Mouse (Mus musculus): ENCODE data around the gene Dyrk1a. TPM values are rescaled to one million over a fixed set of nuclear protein-coding genes. Genes with fewer than 3 reads are reported as not detected.
"Not testable (repeated sequence)": the region's sequence is repeated elsewhere in the genome, so short reads cannot be mapped to it uniquely, and the experiment has no call there.

The Dyrk1a gene
- polyA plus RNA-seq, 1 experiment from 2014 or later: 10.0 TPM

DNA sequence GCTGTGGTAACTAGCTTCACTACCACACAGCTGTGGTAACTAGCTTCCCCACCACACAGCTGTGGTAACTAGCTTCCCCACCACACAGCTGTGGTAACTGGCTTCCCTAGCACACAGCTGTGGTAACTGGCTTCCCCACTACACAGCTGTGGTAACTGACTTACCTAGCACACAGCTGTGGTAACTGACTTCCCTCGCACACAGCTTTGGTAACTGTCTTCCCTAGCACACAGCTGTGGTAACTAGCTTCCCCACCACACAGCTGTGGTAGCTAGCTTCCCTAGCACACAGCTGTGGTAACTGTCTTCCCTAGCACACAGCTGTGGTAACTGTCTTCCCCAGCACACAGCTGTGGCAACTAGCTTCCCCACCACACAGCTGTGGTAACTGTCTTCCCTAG, 128.4 kb downstream of the Dyrk1a start:
- H3K36me3 ChIP-seq: peaks cover 21% of the 10 kb centered on the region
- 83% methylated on average over 1 of the region's 1 CpGs for WGBS
- H3K9ac ChIP-seq (replicated peaks); H3K27ac ChIP-seq (replicated peaks); H3K4me3 ChIP-seq; H3K4me1 ChIP-seq; H3K4me2 ChIP-seq (replicated peaks); H3K27me3 ChIP-seq; H3K9me3 ChIP-seq; ATAC-seq (ENCODE audit: low FRiP score, low read depth): not testable (repeated sequence)

DNA sequence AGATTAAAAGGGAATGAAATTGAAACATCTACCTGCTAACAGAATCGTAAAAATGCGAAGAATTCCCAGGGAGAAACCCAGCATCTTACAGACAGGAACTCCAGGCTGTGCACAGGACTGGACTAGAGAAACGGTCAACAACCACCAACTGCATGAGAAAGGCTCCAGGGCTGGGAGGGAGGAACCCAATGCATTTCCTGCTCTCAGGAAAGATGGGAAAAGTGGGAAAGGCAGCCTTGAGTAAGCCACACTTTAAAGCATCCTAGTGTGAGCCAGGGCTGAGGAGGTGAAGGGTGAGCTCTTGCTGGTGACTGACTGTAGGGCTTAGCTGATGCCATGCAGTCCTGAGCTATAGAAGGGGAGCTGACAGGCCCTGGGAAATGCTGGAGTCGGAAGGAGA, 131.3 kb downstream of the Dyrk1a start:
- Histone ChIP-seq H3K27me3 (no peaks in the 10 kb centered on the region), H3K4me3 (no peak overlapping the region), H3K4me1 (no peaks in the 10 kb centered on the region), H3K27ac (replicated peaks) (no peak overlapping the region), H3K9me3 (no peaks in the 10 kb centered on the region), H3K36me3 (no peaks in the 10 kb centered on the region), H3K9ac (replicated peaks) (no peak overlapping the region), H3K4me2 (replicated peaks) (no peak overlapping the region)
- 84% methylated on average over 4 of the region's 4 CpGs for WGBS
- no peak for ATAC-seq (ENCODE audit: low FRiP score, low read depth)

DNA sequence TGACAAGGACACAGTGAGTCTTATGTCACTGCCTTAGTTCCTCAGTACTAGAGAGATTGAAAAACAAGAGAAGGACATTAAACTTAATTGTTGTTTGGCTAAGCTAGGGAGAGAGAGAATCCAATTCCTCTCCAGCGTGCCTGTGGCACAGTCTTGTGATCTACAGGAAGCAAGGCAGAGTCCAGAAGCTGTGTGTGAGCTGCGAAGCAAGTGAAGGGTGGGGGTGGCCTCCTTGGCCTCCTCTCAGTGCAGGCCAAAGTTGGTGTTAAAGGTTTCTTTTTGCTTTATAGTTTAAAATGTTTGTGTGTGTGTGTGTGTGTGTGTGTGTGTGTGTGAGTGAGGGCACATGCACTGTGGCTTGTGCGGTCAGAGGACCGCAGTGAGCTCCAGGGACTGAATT, 132.2 kb downstream of the Dyrk1a start:
- H3K27me3 ChIP-seq: no peaks in the 10 kb centered on the region
- 93% methylated on average over 4 of the region's 4 CpGs for WGBS
- H3K4me2 ChIP-seq (replicated peaks): no peak overlapping the region
- no peaks in the 10 kb centered on the region for H3K4me1 ChIP-seq
- H3K27ac ChIP-seq (replicated peaks): no peak overlapping the region
- no peak overlapping the region for H3K9ac ChIP-seq (replicated peaks)
- H3K36me3 ChIP-seq: no peaks in the 10 kb centered on the region
- H3K9me3 ChIP-seq: no peaks in the 10 kb centered on the region
- H3K4me3 ChIP-seq: no peak overlapping the region
- no peak for ATAC-seq (ENCODE audit: low FRiP score, low read depth)

DNA sequence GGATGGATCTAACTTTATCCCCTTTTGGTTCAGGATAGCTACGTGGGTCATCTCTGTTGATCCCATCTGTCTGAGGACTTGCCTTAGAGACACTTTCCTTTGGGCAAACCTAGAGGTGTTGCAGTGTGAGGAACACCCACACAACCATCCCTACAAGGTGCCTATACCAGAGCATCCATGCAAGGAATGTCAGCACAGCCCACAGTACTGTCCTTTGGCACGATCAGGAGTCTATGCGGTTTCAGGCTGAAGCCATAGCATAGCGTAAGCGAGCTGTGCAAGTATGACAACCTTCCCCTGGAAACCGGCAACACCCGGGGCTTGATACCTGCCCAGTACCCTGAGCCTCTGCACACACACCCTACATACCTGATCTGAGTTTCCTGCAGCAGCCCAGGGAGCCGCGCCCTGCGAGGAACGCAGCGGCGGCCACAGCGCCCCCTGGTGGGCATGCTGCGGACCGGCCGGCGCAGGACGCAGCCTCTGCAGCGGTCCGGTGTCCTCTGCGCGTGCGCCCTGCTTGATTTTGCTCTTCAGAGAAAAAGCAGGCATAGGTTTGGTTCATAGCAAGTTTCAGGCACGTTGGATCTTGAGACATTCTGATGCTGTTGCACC, 143.8 kb downstream of the Dyrk1a start:
- Histone ChIP-seq H3K9ac (replicated peaks) (peak overlapping the region; percentile 4; the same call in 1 of the 2 replicates), H3K9me3 (no peaks in the 10 kb centered on the region; the same call in 1 of the 2 replicates), H3K4me1 (peaks cover 3% of the 10 kb centered on the region; the same call in 1 of the 2 replicates), H3K36me3 (no peaks in the 10 kb centered on the region), H3K4me3 (peak overlapping the region; percentile 27), H3K27ac (replicated peaks) (no peak overlapping the region), H3K27me3 (peaks cover 3% of the 10 kb centered on the region; the same call in 1 of the 2 replicates), H3K4me2 (replicated peaks) (peak overlapping the region; percentile 50)
- WGBS: 9% methylated on average over 25 of the region's 25 CpGs
- ATAC-seq (ENCODE audit: low FRiP score, low read depth): peak; percentile 80

DNA sequence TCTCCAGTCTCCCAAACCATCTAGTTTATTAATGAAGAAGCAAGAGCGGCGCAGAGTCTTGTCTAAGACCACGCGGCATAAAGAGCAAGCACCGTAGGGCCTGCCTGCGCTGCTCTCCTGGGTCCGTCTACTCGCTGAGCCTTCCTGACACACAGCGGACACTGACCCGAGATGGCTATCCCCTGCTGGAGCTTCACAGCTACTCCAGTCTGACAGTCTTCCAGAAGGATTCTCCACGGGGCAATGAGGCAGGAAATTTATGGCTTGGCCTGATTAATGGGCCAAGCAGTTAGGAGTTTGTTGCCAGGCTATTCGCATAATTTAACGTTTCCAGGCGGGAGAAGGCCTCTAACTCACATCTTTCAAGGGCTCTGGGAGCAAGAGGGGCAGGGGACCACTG, 144.7 kb downstream of the Dyrk1a start:
- no peaks in the 10 kb centered on the region for H3K36me3 ChIP-seq
- H3K27ac ChIP-seq (replicated peaks): no peak overlapping the region
- WGBS: 75% methylated on average over 14 of the region's 14 CpGs
- no peak overlapping the region for H3K4me3 ChIP-seq
- H3K4me2 ChIP-seq (replicated peaks): no peak overlapping the region
- no peak overlapping the region for H3K9ac ChIP-seq (replicated peaks)
- peaks cover 3% of the 10 kb centered on the region; the same call in 1 of the 2 replicates for H3K27me3 ChIP-seq
- no peak for ATAC-seq (ENCODE audit: low FRiP score, low read depth)
- H3K4me1 ChIP-seq: peaks cover 3% of the 10 kb centered on the region; the same call in 1 of the 2 replicates
- H3K9me3 ChIP-seq: no peaks in the 10 kb centered on the region; the same call in 1 of the 2 replicates

DNA sequence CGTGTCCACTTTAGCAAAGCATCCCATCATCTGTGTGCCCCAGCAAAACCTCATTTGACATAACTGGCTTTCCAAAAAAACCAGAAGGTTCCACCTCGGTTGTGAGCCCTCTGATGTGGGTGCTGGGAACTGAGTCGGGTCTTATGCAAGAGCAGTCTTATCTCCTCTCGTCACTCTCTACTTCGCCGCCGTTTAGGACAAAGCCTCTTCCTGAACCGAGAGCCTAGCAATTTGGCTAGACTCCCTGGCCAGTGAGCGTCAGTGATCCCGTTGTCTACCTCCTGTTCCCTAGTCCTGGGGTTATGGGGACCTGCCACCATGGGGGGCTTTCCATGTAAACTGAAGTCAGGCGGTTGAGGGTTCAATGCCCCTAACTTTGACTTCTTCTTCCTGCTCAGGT, 147.2 kb downstream of the Dyrk1a start:
- Histone ChIP-seq H3K4me2 (replicated peaks) (no peak overlapping the region), H3K9me3 (no peaks in the 10 kb centered on the region; the same call in 1 of the 2 replicates), H3K9ac (replicated peaks) (no peak overlapping the region), H3K36me3 (no peaks in the 10 kb centered on the region), H3K4me1 (peaks cover 3% of the 10 kb centered on the region; the same call in 1 of the 2 replicates), H3K27ac (replicated peaks) (no peak overlapping the region), H3K4me3 (no peak overlapping the region), H3K27me3 (peaks cover 3% of the 10 kb centered on the region; the same call in 1 of the 2 replicates)
- ATAC-seq (ENCODE audit: low FRiP score, low read depth): no peak
- WGBS: 94% methylated on average over 11 of the region's 11 CpGs

DNA sequence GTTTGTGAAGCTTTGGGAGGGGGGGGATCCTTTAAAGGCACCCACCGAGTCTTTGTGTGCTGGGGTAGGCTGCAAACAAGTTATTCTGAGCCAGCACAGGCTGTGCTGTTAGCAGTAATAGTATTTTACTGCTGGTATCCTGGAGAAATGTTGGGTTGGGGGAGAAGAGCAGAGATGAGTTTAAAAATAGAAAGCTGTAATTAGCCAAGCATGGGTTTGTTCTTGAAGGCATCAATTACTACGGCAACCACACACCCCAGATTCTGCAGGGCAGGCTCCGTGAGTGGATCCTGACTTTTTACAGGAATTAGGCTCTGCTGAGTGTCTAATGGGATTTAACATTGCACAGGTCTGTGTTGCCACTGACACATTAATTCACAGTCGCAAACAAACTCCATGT, 149.1 kb downstream of the Dyrk1a start:
- no peak overlapping the region for H3K4me2 ChIP-seq (replicated peaks)
- H3K36me3 ChIP-seq: no peaks in the 10 kb centered on the region
- H3K9ac ChIP-seq (replicated peaks): no peak overlapping the region
- H3K4me1 ChIP-seq: peaks cover 4% of the 10 kb centered on the region
- WGBS: 68% methylated on average over 4 of the region's 4 CpGs
- H3K27ac ChIP-seq (replicated peaks): no peak overlapping the region
- H3K27me3 ChIP-seq: peaks cover 7% of the 10 kb centered on the region; the same call in 1 of the 2 replicates
- H3K4me3 ChIP-seq: no peak overlapping the region
- no peaks in the 10 kb centered on the region; the same call in 1 of the 2 replicates for H3K9me3 ChIP-seq
- ATAC-seq (ENCODE audit: low FRiP score, low read depth): no peak

DNA sequence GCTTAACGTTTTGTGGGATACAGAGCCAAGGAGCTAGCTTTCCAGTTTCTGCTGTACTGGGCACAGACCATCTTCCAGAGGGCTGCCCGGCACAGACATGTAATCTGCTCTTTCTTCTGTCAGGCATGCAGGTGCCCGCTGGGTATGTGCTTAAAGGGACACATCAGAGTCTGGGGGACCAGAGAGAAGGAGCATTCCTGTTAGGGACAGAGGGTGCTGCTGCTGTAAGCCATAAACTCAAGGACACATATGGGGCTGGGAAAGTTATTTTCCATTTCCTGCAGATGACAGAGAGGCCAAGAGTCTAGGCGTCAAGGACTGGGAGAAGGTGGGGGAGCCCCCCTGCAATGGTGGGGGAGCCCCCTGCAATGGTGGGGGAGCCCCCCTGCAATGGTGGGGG, 149.7 kb downstream of the Dyrk1a start:
- H3K27me3 ChIP-seq: peaks cover 5% of the 10 kb centered on the region; the same call in 1 of the 2 replicates
- no peak overlapping the region for H3K4me3 ChIP-seq
- H3K36me3 ChIP-seq: no peaks in the 10 kb centered on the region
- H3K4me1 ChIP-seq: peaks cover 4% of the 10 kb centered on the region
- ATAC-seq (ENCODE audit: low FRiP score, low read depth): no peak
- no peak overlapping the region for H3K9ac ChIP-seq (replicated peaks)
- no peak overlapping the region for H3K27ac ChIP-seq (replicated peaks)
- WGBS: 77% methylated on average over 4 of the region's 4 CpGs
- H3K9me3 ChIP-seq: no peaks in the 10 kb centered on the region; the same call in 1 of the 2 replicates
- no peak overlapping the region for H3K4me2 ChIP-seq (replicated peaks)

DNA sequence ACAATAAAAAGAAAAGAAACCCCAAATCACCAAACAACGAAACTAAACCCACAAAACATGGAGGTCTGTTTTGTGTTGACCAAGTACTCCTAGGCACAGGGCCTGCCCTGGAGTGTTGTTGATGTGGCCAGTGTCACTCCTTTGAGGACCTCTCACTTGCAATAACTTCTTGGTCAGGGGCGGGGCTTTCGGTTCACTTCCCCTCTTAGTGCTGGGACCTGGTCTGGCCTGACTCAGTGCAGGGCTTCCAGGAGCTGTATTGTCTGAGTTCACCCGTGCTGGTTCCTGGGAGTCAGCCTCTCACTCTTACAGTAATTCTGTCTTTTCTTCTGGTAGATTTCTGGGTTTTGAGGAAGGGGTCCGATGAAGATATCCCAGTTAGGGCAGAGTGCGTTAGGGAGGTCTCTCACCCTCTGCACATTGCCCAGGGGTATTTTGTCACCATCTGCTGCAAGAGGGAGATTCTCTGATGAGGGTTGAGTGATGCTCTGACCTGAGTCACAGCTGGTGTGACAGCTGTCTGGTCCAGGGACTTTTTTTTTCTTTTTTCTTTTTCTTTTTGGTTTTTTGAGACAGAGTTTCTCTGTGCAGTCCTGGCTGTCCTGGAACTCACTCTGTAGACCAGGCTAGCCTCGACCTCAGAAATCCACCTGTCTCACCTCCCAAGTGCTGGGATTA, 150.8 kb downstream of the Dyrk1a start:
- no peaks in the 10 kb centered on the region for H3K36me3 ChIP-seq
- H3K27ac ChIP-seq (replicated peaks): no peak overlapping the region
- no peaks in the 10 kb centered on the region; the same call in 1 of the 2 replicates for H3K9me3 ChIP-seq
- 0 out of 2 replicates have a peak, but pooled peaks cover 4% of the 10 kb centered on the region for H3K27me3 ChIP-seq
- no peak overlapping the region for H3K9ac ChIP-seq (replicated peaks)
- peaks cover 8% of the 10 kb centered on the region for H3K4me1 ChIP-seq
- ATAC-seq (ENCODE audit: low FRiP score, low read depth): no peak
- no peak overlapping the region for H3K4me3 ChIP-seq
- 73% methylated on average over 7 of the region's 7 CpGs for whole genome bisulfite sequencing
- no peak overlapping the region for H3K4me2 ChIP-seq (replicated peaks)

DNA sequence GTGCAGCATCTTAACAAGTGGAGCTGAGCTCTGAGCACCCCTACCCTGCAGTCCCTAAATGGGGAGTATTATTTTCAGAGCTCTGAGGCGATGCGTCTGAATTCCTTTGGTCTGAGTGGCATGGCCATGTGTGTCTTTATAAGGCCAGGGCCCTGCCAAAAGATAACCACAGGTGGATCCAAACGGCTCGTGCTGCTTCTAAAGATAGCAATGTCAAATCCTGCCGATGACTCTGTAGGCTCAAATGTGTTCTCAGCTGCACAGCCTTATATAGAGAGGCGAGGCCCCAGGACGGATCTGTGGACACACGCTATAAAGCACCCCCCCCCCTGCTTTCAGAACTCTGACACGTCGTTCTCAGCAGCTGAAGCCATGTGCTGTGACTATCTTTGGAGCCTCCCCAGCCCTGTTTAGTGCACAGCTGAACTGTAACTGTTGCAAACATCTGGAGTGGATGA, 151.8 kb downstream of the Dyrk1a start:
- H3K4me3 ChIP-seq: no peak overlapping the region
- no peak overlapping the region for H3K9ac ChIP-seq (replicated peaks)
- H3K36me3 ChIP-seq: no peaks in the 10 kb centered on the region
- no peak for ATAC-seq (ENCODE audit: low FRiP score, low read depth)
- H3K4me1 ChIP-seq: peaks cover 8% of the 10 kb centered on the region
- 80% methylated on average over 10 of the region's 10 CpGs for WGBS
- H3K9me3 ChIP-seq: no peaks in the 10 kb centered on the region; the same call in 1 of the 2 replicates
- H3K27me3 ChIP-seq: 0 out of 2 replicates have a peak, but pooled peaks cover 4% of the 10 kb centered on the region
- H3K4me2 ChIP-seq (replicated peaks): no peak overlapping the region
- no peak overlapping the region for H3K27ac ChIP-seq (replicated peaks)

DNA sequence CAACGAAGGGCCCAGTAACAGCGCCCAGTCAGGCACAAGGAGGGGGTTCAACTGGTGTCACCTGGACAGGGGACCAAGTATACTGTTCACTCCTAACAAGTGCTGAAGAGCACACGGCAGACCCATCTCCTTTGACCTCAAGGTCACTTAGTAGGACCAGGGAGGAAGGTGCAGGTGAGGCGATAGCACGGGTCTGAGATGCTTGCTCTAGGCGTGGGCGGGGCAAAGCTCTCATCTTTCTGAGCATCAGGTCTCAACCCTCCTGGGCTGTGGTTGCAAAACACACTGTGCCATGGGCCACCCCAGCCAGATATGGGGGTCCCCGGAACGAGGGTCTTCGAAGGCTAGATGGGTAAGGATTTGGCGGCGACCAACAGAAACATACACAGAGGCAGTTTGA, 153.1 kb downstream of the Dyrk1a start:
- 82% methylated on average over 12 of the region's 12 CpGs for WGBS
- Histone ChIP-seq H3K4me2 (replicated peaks) (no peak overlapping the region), H3K4me1 (peaks cover 8% of the 10 kb centered on the region), H3K9me3 (no peaks in the 10 kb centered on the region), H3K4me3 (no peak overlapping the region), H3K9ac (replicated peaks) (no peak overlapping the region), H3K27ac (replicated peaks) (no peak overlapping the region), H3K36me3 (no peaks in the 10 kb centered on the region), H3K27me3 (0 out of 2 replicates have a peak, but pooled peaks cover 4% of the 10 kb centered on the region)
- no peak for ATAC-seq (ENCODE audit: low FRiP score, low read depth)

DNA sequence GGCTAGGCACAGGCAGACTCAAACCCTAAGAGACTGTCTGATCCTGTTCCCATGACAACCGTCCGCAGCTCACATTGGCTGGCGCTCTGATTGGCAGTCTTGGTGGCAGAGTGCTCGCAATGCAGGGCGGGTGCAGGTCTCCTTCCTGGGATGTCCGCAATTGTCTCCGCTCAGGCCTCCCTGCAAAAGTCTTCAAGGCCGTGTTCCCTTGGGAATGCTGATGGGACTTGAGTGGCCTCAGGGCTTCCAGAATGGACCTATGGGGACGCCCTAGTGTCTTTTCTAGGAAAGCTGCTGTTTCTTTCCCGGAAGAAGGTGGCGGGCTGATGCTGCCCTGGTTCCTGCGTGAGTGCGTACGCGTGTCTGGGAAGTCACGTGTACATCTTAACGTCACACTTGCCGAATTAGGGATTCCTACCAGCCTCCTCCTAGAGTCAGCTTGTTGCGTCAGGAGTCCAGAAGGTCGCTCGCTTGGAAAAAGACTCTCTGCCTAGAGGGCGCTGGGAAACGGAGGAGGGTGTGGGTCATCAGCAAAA, 154.3 kb downstream of the Dyrk1a start:
- Histone ChIP-seq H3K9ac (replicated peaks) (peak overlapping the region; percentile 61), H3K4me1 (peaks cover 8% of the 10 kb centered on the region), H3K27me3 (0 out of 2 replicates have a peak, but pooled peaks cover 4% of the 10 kb centered on the region), H3K27ac (replicated peaks) (peak overlapping the region; percentile 84), H3K36me3 (no peaks in the 10 kb centered on the region), H3K9me3 (no peaks in the 10 kb centered on the region), H3K4me3 (peak overlapping the region; percentile 55), H3K4me2 (replicated peaks) (peak overlapping the region; percentile 88)
- WGBS: 0% methylated on average over 23 of the region's 23 CpGs
- ATAC-seq (ENCODE audit: low FRiP score, low read depth): peak; percentile 97
